Comparison of ENCODE assay signal across 8 mouse cellular contexts in the genomic region with DNA sequence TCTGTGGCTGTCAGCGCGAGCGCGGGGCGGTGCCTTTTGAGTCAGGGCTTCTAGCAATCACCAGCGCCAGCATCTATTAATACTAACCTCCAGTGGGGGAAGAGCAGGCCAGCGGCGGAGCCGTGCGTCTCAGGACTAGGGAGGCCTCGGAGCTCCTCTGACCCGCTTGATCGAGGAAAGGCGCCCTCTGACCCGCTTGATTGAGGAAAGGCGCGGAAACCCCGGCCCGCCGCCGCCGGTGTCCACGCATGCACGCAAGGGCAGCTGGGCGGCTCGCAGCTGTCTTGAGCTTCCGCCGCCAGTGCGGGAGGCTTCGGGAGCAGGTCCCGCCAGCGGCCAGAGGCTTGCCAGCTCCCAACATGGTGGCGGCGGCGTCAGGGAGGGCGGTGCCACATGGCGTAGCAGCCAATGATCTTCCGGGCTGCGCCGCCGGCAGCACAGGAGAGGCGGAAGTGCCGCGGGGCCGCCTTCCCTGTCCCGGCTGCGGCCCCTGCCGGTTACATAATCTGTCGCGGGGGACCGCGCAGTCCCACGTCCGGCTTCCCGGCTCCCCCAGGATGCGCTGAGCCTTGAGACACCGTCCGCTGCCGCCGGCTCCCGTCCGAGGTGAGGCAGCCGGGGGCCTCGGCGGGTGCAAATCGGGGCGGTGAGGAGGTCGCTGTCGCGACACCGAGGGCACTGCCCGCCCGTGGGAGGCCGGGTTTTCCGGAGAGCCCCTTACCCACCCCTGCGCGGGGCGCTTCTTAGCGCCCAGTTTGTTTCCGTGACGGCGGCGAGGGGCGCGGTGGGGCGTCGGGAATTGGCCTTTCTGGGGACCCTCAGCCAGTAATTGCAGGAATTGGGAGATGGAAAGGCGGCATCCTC. TPM values are rescaled to one million over a fixed set of nuclear protein-coding genes. Genes with fewer than 3 reads are reported as not detected.
A peak's percentile ranks its signal among the peaks of the same experiment; 100 is the strongest.
DNase-seq lines count a peak whose midpoint lies in the region; ATAC-seq lines count a peak whose summit lies in the region.

A gene (minus strand): TSS at position 361 of the 864 bp plus-strand sequence.
A gene (plus strand): TSS at position 448 of the 864 bp plus-strand sequence.

- H3K27ac ChIP-seq in hindbrain, embryonic 16.5 days (ENCODE audit: low read depth, low read length), result peak within 1 kb of the TSS; percentile 97
- H3K27ac ChIP-seq in macrophage, result peak within 1 kb of the TSS; percentile 73

- peaks cover 13% of the 10 kb centered on the region for H3K4me1 ChIP-seq in hindbrain, embryonic 16.5 days (ENCODE audit: control insufficient read depth, insufficient read depth, low read depth, low read length)

- peak; percentile 93 for DNase-seq in R1 (ENCODE audit: low read depth, low spot score)
- peak; percentile 96 to 98 for DNase-seq in cerebellum, postnatal 25 days
- DNase-seq in frontal cortex, postnatal 36 days (ENCODE audit: low spot score in 2 of 2), result peak; percentile 91 to 93
- peak; percentile 93 to 96 for DNase-seq in left cerebral cortex, adult 18-20 months (ENCODE audit: low spot score in 2 of 2)
- DNase-seq in right cerebral cortex, adult 18-20 months, result peak; percentile 96
- peak; percentile 82 for DNase-seq in urinary bladder, postnatal 10 days (ENCODE audit: low spot score)

- H3K36me3 ChIP-seq in hindbrain, embryonic 16.5 days (ENCODE audit: control insufficient read depth, insufficient read depth, low read length), result 0 out of 2 replicates have a peak, but pooled peaks cover 2% of the 10 kb centered on the region
- no peaks in the 10 kb centered on the region for H3K36me3 ChIP-seq in macrophage (ENCODE audit: inconsistent target)

- H3K4me3 ChIP-seq in hindbrain, embryonic 16.5 days (ENCODE audit: low read length), result peak within 1 kb of the TSS; percentile 88
- peak within 1 kb of the TSS; percentile 80 for H3K4me3 ChIP-seq in macrophage (ENCODE audit: inconsistent target)

- WGBS in hindbrain, embryonic 16.5 days, result under 1% methylated on average over 68 of the region's 88 CpGs
- under 1% methylated on average over 83 of the region's 88 CpGs for WGBS in macrophage (ENCODE audit: missing documents)

- H3K27me3 ChIP-seq in hindbrain, embryonic 16.5 days (replicated peaks; ENCODE audit: control insufficient read depth, insufficient read depth, low read length), result no peaks in the 10 kb centered on the region

- H3K4me2 ChIP-seq in hindbrain, embryonic 16.5 days (ENCODE audit: low read length), result peak within 1 kb of the TSS; percentile 72

- peak within 1 kb of the TSS; percentile 93 for H3K9ac ChIP-seq in hindbrain, embryonic 16.5 days (ENCODE audit: low read depth, low read length)

- no peaks in the 10 kb centered on the region for H3K9me3 ChIP-seq in hindbrain, embryonic 16.5 days (ENCODE audit: control insufficient read depth, low read length)

- H3K79me2 ChIP-seq in macrophage (ENCODE audit: inconsistent target), result peaks cover 91% of the 10 kb centered on the region

- ATAC-seq in hindbrain, embryonic 16.5 days, result peak; percentile 98

RNA-seq across cellular contexts. Expression of the first gene that starts in this region (rescaled TPM):
- 12.7 and 15.6 TPM in 2 replicates for polyA plus RNA-seq in hindbrain, embryonic 16.5 days (2015; fragmentation: Nextera tagmentation; extraction: Ambion mirVana)
- total RNA-seq in left cerebral cortex, adult 18-20 months (2021), result 10 to 100 TPM; 27.0 to 27.4 TPM
- 10 to 100 TPM in 15 of 26 experiments, 1 to 10 TPM in 11; 6.1 to 25.0 (median 10.5) TPM for total RNA-seq in macrophage (2018; cell fraction: chromatin; rRNA removed)
- total RNA-seq in macrophage (2018; cell fraction: cytosol; rRNA removed), result 10 to 100 TPM in 11 of 26 experiments, 1 to 10 TPM in 15; 4.8 to 12.7 (median 9.6) TPM
- 10 to 100 TPM in 22 of 26 experiments, 1 to 10 TPM in 4; 7.4 to 32.0 (median 14.0) TPM for total RNA-seq in macrophage (2018; cell fraction: nucleus; rRNA removed)
- 4.2 to 8.0 TPM (median 6.2 TPM) in 3 replicates for polyA plus RNA-seq in macrophage (2018)

RNA-seq across cellular contexts. Expression of the second gene that starts in this region (rescaled TPM):
- polyA plus RNA-seq in hindbrain, embryonic 16.5 days (2015; fragmentation: Nextera tagmentation; extraction: Ambion mirVana), result 0.51 and 1.5 TPM in 2 replicates
- not detected for total RNA-seq in left cerebral cortex, adult 18-20 months (2021)
- 1 to 10 TPM in 13 of 26 experiments, not detected in 13; 1.4 to 3.6 (median 2.2) TPM for total RNA-seq in macrophage (2018; cell fraction: chromatin; rRNA removed)
- under 1 TPM in 19 of 26 experiments, not detected in 7; 0.15 to 0.96 (median 0.44) TPM for total RNA-seq in macrophage (2018; cell fraction: cytosol; rRNA removed)
- 1 to 10 TPM in 8 of 26 experiments, under 1 TPM in 2, not detected in 16; 0.91 to 2.8 (median 1.4) TPM for total RNA-seq in macrophage (2018; cell fraction: nucleus; rRNA removed)
- polyA plus RNA-seq in macrophage (2018), result 1.2 TPM in 1 of 3 replicates, not detected in the others

Comparison
In these comparisons a context has a peak if more than half of its experiments do, and no peak if none do; other contexts are left out.
1. Peak in every context shown above with its lines: DNase-seq, ATAC-seq, H3K4me3 ChIP-seq and H3K27ac ChIP-seq.